Mouse (Mus musculus): ENCODE measurements around the gene Cdca4. TPM values are rescaled to one million over a fixed set of nuclear protein-coding genes. Genes with fewer than 3 reads are reported as not detected.
A peak's percentile ranks its signal among the peaks of the same experiment; 100 is the strongest.

Gene Cdca4
- polyA plus RNA-seq, 1 experiment from 2014 or later, result 199 TPM

GRCm38 (mm10) chr12:112774481-112774880 lies 54.7 kb downstream of the Cdca4 start:
- Histone ChIP-seq H3K4me1 (no peaks in the 10 kb centered on the region), H3K27me3 (ENCODE audit: poor library complexity, severe bottlenecking) (no peaks in the 10 kb centered on the region), H3K36me3 (replicated peaks) (no peaks in the 10 kb centered on the region), H3K9me3 (peaks cover 19% of the 10 kb centered on the region), H3K27ac (no peak overlapping the region), H3K4me3 (no peak overlapping the region)
- WGBS, result 93% methylated on average over 10 of the region's 10 CpGs
- no peak for DNase-seq (ENCODE audit: extremely low spot score, low spot score)

- no peak overlapping the region for H3K27ac ChIP-seq
- H3K36me3 ChIP-seq (replicated peaks), result no peaks in the 10 kb centered on the region
- 92% methylated on average over 6 of the region's 6 CpGs for WGBS
- H3K9me3 ChIP-seq, result peaks cover 19% of the 10 kb centered on the region
- DNase-seq (ENCODE audit: extremely low spot score, low spot score), result no peak
- no peaks in the 10 kb centered on the region for H3K27me3 ChIP-seq (ENCODE audit: poor library complexity, severe bottlenecking)
- no peak overlapping the region for H3K4me3 ChIP-seq
- no peaks in the 10 kb centered on the region for H3K4me1 ChIP-seq
Observed at GRCm38 (mm10) chr12:112774026-112774425, 55.2 kb downstream of the Cdca4 start.

GRCm38 (mm10) chr12:112773366-112773765 lies 55.9 kb downstream of the Cdca4 start:
- Histone ChIP-seq H3K4me1 (no peaks in the 10 kb centered on the region), H3K27me3 (ENCODE audit: poor library complexity, severe bottlenecking) (no peaks in the 10 kb centered on the region), H3K27ac (no peak overlapping the region), H3K4me3 (no peak overlapping the region), H3K9me3 (peaks cover 17% of the 10 kb centered on the region), H3K36me3 (replicated peaks) (no peaks in the 10 kb centered on the region)
- DNase-seq (ENCODE audit: extremely low spot score, low spot score), result no peak
- 54% methylated on average over 9 of the region's 9 CpGs for WGBS

- 92% methylated on average over 14 of the region's 14 CpGs for WGBS
- no peak for DNase-seq (ENCODE audit: extremely low spot score, low spot score)
- no peaks in the 10 kb centered on the region for H3K36me3 ChIP-seq (replicated peaks)
Observed at GRCm38 (mm10) chr12:112772306-112772705, 56.9 kb downstream of the Cdca4 start.

DNA sequence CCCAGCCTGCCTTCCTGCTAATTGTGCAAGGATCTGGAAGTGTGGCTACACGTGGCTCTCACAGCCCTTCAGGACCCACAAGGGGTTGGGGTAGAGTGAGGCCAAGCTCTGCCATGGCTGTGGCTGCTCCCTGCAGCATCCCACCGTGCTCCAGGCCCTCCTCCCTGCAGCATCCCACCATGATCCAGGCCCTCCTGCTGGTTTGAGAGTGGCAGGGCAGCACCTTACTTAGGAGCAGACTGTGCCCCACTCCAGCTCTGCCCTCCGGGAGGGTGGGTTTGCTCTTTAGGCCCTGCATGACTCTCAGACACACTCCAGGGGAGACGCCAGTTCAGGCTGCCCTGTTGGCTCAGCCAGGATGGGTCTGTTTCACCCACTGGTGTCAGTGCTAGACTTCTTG lies 58.8 kb downstream of the Cdca4 start:
- Histone ChIP-seq H3K4me1 (no peaks in the 10 kb centered on the region), H3K9me3 (peaks cover 13% of the 10 kb centered on the region), H3K36me3 (replicated peaks) (no peaks in the 10 kb centered on the region), H3K27me3 (ENCODE audit: poor library complexity, severe bottlenecking) (no peaks in the 10 kb centered on the region), H3K27ac (peak overlapping the region; percentile 21; the same call in 1 of the 2 replicates), H3K4me3 (no peak overlapping the region)
- no peak for DNase-seq (ENCODE audit: extremely low spot score, low spot score)
- WGBS, result 77% methylated on average over 4 of the region's 4 CpGs

More at GRCm38 (mm10) chr12:112772306-112772705, 56.9 kb downstream of the Cdca4 start:
- no peak overlapping the region for H3K27ac ChIP-seq
- H3K4me3 ChIP-seq, result no peak overlapping the region
- H3K4me1 ChIP-seq, result no peaks in the 10 kb centered on the region
- no peaks in the 10 kb centered on the region for H3K27me3 ChIP-seq (ENCODE audit: poor library complexity, severe bottlenecking)
- H3K9me3 ChIP-seq, result peaks cover 17% of the 10 kb centered on the region

Other genes starting within 250 kb of the Cdca4 start
- gene Inf2, start 240.6 kb downstream of the Cdca4 start, polyA plus RNA-seq (2016; fragmentation: Nextera tagmentation; extraction: Ambion mirVana), result 1.1 and 1.3 TPM in 2 replicates
- 4.9 and 6.6 TPM in 2 replicates for gene Adssl1, start 209.4 kb downstream of the Cdca4 start, polyA plus RNA-seq (2016; fragmentation: Nextera tagmentation; extraction: Ambion mirVana)
- gene Siva1, start 184.7 kb downstream of the Cdca4 start, polyA plus RNA-seq (2016; fragmentation: Nextera tagmentation; extraction: Ambion mirVana), result 361 and 369 TPM in 2 replicates
- gene Akt1, start 154.5 kb downstream of the Cdca4 start, polyA plus RNA-seq (2016; fragmentation: Nextera tagmentation; extraction: Ambion mirVana), result 39.2 and 41.9 TPM in 2 replicates
- 4.1 and 4.3 TPM in 2 replicates for gene Zbtb42, start 150.6 kb downstream of the Cdca4 start, polyA plus RNA-seq (2016; fragmentation: Nextera tagmentation; extraction: Ambion mirVana)
- 5.9 and 7.9 TPM in 2 replicates for gene Cep170b, start 109.0 kb downstream of the Cdca4 start, polyA plus RNA-seq (2016; fragmentation: Nextera tagmentation; extraction: Ambion mirVana)
- gene Pld4, start 68.8 kb downstream of the Cdca4 start, polyA plus RNA-seq (2016; fragmentation: Nextera tagmentation; extraction: Ambion mirVana), result 3.8 and 3.9 TPM in 2 replicates
- 0.05 and 0.11 TPM in 2 replicates for gene Ahnak2, start 26.8 kb downstream of the Cdca4 start, polyA plus RNA-seq (2016; fragmentation: Nextera tagmentation; extraction: Ambion mirVana)
- 11.3 and 12.3 TPM in 2 replicates for gene Clba1, start 20.5 kb downstream of the Cdca4 start, polyA plus RNA-seq (2016; fragmentation: Nextera tagmentation; extraction: Ambion mirVana)
- gene Gpr132, start 38.8 kb upstream of the Cdca4 start, polyA plus RNA-seq (2016; fragmentation: Nextera tagmentation; extraction: Ambion mirVana), result 0.06 and 0.07 TPM in 2 replicates
- gene Jag2, start 100.4 kb upstream of the Cdca4 start, polyA plus RNA-seq (2016; fragmentation: Nextera tagmentation; extraction: Ambion mirVana), result 2.3 and 3.8 TPM in 2 replicates
- gene Nudt14, start 112.7 kb upstream of the Cdca4 start, polyA plus RNA-seq (2016; fragmentation: Nextera tagmentation; extraction: Ambion mirVana), result 61.4 and 70.4 TPM in 2 replicates
- gene Btbd6, start 147.1 kb upstream of the Cdca4 start, polyA plus RNA-seq (2016; fragmentation: Nextera tagmentation; extraction: Ambion mirVana), result 22.4 and 24.2 TPM in 2 replicates
- 50.8 and 58.1 TPM in 2 replicates for gene Brf1, start 171.3 kb upstream of the Cdca4 start, polyA plus RNA-seq (2016; fragmentation: Nextera tagmentation; extraction: Ambion mirVana)
- gene Pacs2, start 185.1 kb upstream of the Cdca4 start, polyA plus RNA-seq (2016; fragmentation: Nextera tagmentation; extraction: Ambion mirVana), result 16.9 and 18.3 TPM in 2 replicates
- not detected in 2 replicates for gene Tex22, start 245.1 kb upstream of the Cdca4 start, polyA plus RNA-seq (2016; fragmentation: Nextera tagmentation; extraction: Ambion mirVana)